Mouse (Mus musculus) E14TG2a.4 (cell line): ENCODE results near the gene Scarb1.

ENCODE experiments used
- CTCF ChIP-seq: conservative IDR thresholded peaks from 2 replicates; pipeline ENCODE4 v1.5.1; 2014; ENCODE audit warnings: low read length
- NANOG ChIP-seq: IDR thresholded peaks from 2 replicates; pipeline ENCODE4 v1.6.1; 2014; ENCODE audit warnings: borderline replicate concordance, low read length, mixed read lengths
- POU5F1 ChIP-seq: IDR thresholded peaks from 2 replicates; pipeline ENCODE4 v1.6.1; 2014; ENCODE audit warnings: low read length, borderline replicate concordance

- TF ChIP-seq CTCF (no peak), POU5F1 (no peak), NANOG (no peak)
Observed at GRCm38 (mm10) chr5:125297171-125297570, 43.7 kb downstream of the Scarb1 start.
